Mouse (Mus musculus) kidney, embryonic 16.5 days (tissue): ENCODE measurements around the gene Gm17359. TPM values are rescaled to one million over a fixed set of nuclear protein-coding genes. Genes with fewer than 3 reads are reported as not detected.
A peak's percentile ranks its signal among the peaks of the same experiment; 100 is the strongest.

Experiments used
- ATAC-seq: fragments of 200-750 bp; cut with Nextera tagmentation; 2 replicates; pipeline ENCODE4 v1.8.0; 2017; ENCODE audit warnings: moderate TSS enrichment; ENCODE audit not compliant: low FRiP score, low TSS enrichment
- H3K27ac ChIP-seq: fragments of 300-500 bp; sonication (generic); 2 replicates; pipeline ENCODE4 v1.5.1; 2014; ENCODE audit warnings: low read length
- H3K27me3 ChIP-seq: fragments of 300-500 bp; sonication (generic); 2 replicates; pipeline ENCODE4 v1.6.1; 2014; ENCODE audit warnings: low read length, control low read depth, mixed read lengths; ENCODE audit not compliant: insufficient read depth
- H3K36me3 ChIP-seq: fragments of 300-500 bp; sonication (generic); 2 replicates; pipeline ENCODE4 v1.6.1; 2014; ENCODE audit warnings: low read length, control low read depth, mixed read lengths; ENCODE audit not compliant: insufficient read depth
- H3K4me1 ChIP-seq: fragments of 300-500 bp; sonication (generic); 2 replicates; pipeline ENCODE4 v1.6.1; 2014; ENCODE audit warnings: low read length, control low read depth, mixed read lengths; ENCODE audit not compliant: insufficient read depth
- H3K4me2 ChIP-seq: fragments of 300-500 bp; sonication (generic); replicated peaks from 2 replicates; pipeline ENCODE4 v1.6.1; 2014; ENCODE audit warnings: low read depth, low read length
- H3K4me3 ChIP-seq: fragments of 300-500 bp; sonication (generic); 2 replicates; pipeline ENCODE4 v1.5.1; 2014; ENCODE audit warnings: mild to moderate bottlenecking, low read length
- H3K9ac ChIP-seq: fragments of 300-500 bp; sonication (generic); replicated peaks from 2 replicates; pipeline ENCODE4 v1.6.1; 2014; ENCODE audit warnings: low read length
- H3K9me3 ChIP-seq: fragments of 300-500 bp; sonication (generic); 2 replicates; pipeline ENCODE4 v1.6.1; 2016; ENCODE audit warnings: low read length, control low read depth
- WGBS: fragments of 180-500 bp; shearing (Covaris S2); extraction: QIAGEN DNeasy Blood & Tissue Kit; methylation state at CpG from one replicate; pipeline ENCODE4 v1.1.7; 2014; 5-methylcytosine and 5-hydroxymethylcytosine counted together
- polyA plus RNA-seq: library from polyadenylated mRNA; unstranded; fragments of >200 nt; fragmentation: Nextera tagmentation; extraction: Ambion mirVana; gene quantifications from 2 replicates; pipeline ENCODE4 v1.2.1, GENCODE M21; 2015

The Gm17359 gene
- polyA plus RNA-seq, 1 experiment from 2014 or later = not detected

DNA sequence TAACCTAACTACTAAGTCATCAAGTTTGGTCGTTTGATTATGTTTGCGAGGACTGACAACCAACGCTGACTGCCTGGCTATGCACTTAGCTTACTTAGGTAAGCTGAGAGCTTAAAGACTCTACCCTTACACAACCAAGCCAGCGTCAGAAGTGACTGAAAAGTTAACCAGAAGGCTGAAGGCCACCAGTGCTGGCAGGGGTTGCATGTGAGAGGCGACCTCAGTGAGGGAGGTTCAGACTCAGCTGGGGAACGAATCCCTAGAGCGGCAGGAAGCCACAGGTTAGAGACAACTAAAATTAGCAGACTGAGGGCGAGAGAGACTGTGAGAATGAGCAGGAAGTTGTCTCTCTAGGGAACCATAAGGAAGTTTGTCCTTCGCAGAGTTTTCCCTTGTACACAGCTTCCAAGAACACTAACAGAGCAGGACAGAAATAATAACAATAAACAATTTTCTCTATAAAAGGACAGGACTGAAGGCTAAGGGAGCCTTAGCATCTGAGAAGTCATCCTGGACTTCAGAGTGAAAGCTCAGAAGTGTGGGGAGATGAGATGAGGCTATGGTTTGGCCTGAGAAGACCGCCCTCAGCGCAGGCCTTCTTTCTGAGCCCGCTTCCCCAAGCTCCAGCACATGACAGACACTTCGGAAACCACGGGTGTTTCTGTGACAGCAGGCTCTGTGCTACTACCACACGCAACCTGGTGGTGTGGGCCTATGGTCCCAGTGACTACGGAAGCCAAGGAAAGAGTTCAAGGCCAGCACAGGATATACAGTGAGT is 148.0 kb downstream of the Gm17359 start:
- H3K27me3 ChIP-seq = no peaks in the 10 kb centered on the region
- no peak overlapping the region for H3K9ac ChIP-seq
- 0 out of 2 replicates have a peak, but pooled peaks cover 4% of the 10 kb centered on the region for H3K4me1 ChIP-seq
- 74% methylated on average over 16 of the region's 16 CpGs for WGBS
- no peak overlapping the region for H3K4me2 ChIP-seq
- no peak for ATAC-seq
- H3K9me3 ChIP-seq = peaks cover 6% of the 10 kb centered on the region; the same call in 1 of the 2 replicates
- peaks cover 26% of the 10 kb centered on the region for H3K36me3 ChIP-seq
- no peak overlapping the region for H3K4me3 ChIP-seq
- H3K27ac ChIP-seq = peak overlapping the region; percentile 57

DNA sequence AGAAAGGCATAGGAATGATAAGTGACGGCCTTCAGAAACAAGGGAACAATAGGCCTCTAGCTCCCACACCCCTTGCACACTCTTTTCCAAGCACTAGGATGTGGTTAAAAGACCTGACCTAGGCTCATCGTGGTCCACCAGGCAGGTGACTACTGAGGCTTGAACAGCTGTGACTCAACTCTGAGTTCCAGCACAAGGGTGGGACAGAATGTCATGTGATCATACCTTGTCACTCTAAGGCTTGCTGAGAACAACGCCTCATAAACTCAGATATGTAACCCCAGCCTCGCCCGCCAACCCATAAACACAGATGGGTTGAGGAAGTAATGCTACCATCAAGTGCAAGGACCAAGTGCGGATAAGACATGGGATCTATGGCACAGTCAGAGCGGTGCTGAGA is 151.6 kb downstream of the Gm17359 start:
- no peaks in the 10 kb centered on the region for H3K27me3 ChIP-seq
- no peak for ATAC-seq
- 0 out of 2 replicates have a peak, but pooled peaks cover 4% of the 10 kb centered on the region for H3K4me1 ChIP-seq
- no peak overlapping the region for H3K4me3 ChIP-seq
- peaks cover 6% of the 10 kb centered on the region; the same call in 1 of the 2 replicates for H3K9me3 ChIP-seq
- H3K36me3 ChIP-seq = peaks cover 28% of the 10 kb centered on the region
- no peak overlapping the region for H3K9ac ChIP-seq
- no peak overlapping the region for H3K4me2 ChIP-seq
- no peak overlapping the region for H3K27ac ChIP-seq
- WGBS = 74% methylated on average over 7 of the region's 7 CpGs

DNA sequence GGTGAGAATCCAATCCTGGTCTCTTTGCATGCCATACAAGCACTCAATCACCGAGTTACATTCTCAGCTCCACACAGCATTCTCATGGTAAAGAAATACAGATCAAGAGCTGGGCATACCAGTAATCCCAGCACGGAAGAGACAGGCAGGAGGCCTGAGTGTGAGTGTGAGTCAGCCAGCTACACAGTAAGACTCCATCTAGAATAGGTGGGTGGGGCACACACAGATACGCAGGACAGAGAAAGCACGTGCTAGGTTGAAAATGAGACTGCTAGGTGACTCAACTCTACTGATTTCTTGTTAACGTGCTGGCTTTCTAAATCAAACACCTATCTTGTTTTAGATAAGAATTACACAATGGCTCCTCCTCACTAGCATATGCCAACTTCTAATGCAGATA is 153.6 kb downstream of the Gm17359 start:
- no peak overlapping the region for H3K9ac ChIP-seq
- no peak overlapping the region for H3K4me3 ChIP-seq
- H3K4me1 ChIP-seq = no peaks in the 10 kb centered on the region
- no peak overlapping the region for H3K27ac ChIP-seq
- 95% methylated on average over 5 of the region's 5 CpGs for WGBS
- no peak for ATAC-seq
- peaks cover 30% of the 10 kb centered on the region for H3K36me3 ChIP-seq
- H3K4me2 ChIP-seq = no peak overlapping the region
- H3K27me3 ChIP-seq = no peaks in the 10 kb centered on the region
- H3K9me3 ChIP-seq = no peaks in the 10 kb centered on the region

DNA sequence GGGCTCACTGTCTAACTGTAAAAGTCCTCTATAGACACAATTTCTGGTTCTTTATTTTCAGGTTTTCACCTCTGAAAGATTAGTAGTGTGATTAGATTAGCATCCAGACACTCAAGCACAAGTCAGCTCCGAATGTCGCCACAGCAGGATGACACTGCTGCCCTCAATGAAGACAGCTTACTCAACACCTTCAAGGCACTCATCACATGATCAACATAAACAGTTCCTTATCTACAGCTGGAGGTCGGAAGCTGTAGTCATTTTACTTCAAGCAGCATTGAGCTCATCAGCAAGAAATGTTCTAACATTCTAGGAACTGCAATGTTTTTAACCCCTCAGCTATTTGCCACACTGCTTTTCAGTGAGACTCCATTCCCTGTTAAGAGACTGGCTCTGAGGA is 155.2 kb downstream of the Gm17359 start:
- Histone ChIP-seq H3K9me3 (no peaks in the 10 kb centered on the region), H3K4me3 (no peak overlapping the region), H3K27ac (no peak overlapping the region), H3K27me3 (no peaks in the 10 kb centered on the region), H3K4me2 (no peak overlapping the region), H3K36me3 (peaks cover 33% of the 10 kb centered on the region), H3K4me1 (no peaks in the 10 kb centered on the region), H3K9ac (no peak overlapping the region)
- 85% methylated on average over 3 of the region's 3 CpGs for WGBS
- no peak for ATAC-seq

DNA sequence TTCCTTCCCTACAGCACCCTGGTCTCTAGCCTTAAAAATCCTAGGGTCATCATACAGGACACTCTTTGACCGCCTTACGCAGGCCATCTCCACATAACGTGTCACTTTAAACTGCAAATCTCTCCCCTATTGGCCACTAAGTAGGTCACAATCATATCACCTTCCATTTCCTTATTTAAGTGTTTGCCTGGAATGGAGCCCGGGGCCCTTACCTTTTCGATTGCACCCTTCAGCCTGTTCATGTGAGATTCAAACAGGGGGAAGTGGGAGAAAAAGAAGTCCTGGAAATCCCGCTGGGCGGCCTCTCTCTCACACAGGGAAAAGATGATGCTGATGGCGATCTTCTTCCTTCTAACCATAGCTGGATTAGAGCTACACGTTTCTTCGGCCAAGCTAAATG is 156.6 kb downstream of the Gm17359 start:
- ATAC-seq = no peak
- H3K27ac ChIP-seq = no peak overlapping the region

DNA sequence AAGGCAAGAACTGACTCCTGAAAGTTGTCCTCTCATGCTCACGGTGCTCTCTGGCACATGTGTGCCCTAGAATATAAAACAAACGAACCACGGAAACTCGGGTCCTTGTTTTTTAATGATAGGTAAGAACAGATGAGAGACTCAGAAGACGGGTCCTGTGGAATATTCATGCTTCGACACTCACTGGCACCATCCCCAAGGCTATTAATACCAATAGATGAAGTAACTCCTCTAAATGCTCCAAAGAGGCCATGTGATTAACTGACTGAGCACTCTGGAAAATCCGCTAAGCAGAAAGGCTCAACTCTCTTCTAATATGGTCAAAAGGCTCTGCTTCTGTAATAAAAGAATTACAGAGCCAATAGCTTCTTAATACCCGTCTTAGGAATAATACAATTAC is 157.6 kb downstream of the Gm17359 start:
- Histone ChIP-seq H3K4me3 (no peak overlapping the region), H3K4me2 (no peak overlapping the region), H3K36me3 (peaks cover 24% of the 10 kb centered on the region), H3K27ac (no peak overlapping the region), H3K4me1 (no peaks in the 10 kb centered on the region), H3K27me3 (no peaks in the 10 kb centered on the region), H3K9ac (no peak overlapping the region), H3K9me3 (no peaks in the 10 kb centered on the region)
- ATAC-seq = no peak
- WGBS = 75% methylated on average over 8 of the region's 8 CpGs

More for the DNA sequence above, 156.6 kb downstream of the Gm17359 start:
- H3K36me3 ChIP-seq = peaks cover 27% of the 10 kb centered on the region
- no peak overlapping the region for H3K4me2 ChIP-seq
- 93% methylated on average over 10 of the region's 10 CpGs for WGBS
- H3K4me3 ChIP-seq = no peak overlapping the region
- H3K9ac ChIP-seq = no peak overlapping the region
- no peaks in the 10 kb centered on the region for H3K27me3 ChIP-seq
- no peaks in the 10 kb centered on the region for H3K9me3 ChIP-seq
- H3K4me1 ChIP-seq = no peaks in the 10 kb centered on the region

DNA sequence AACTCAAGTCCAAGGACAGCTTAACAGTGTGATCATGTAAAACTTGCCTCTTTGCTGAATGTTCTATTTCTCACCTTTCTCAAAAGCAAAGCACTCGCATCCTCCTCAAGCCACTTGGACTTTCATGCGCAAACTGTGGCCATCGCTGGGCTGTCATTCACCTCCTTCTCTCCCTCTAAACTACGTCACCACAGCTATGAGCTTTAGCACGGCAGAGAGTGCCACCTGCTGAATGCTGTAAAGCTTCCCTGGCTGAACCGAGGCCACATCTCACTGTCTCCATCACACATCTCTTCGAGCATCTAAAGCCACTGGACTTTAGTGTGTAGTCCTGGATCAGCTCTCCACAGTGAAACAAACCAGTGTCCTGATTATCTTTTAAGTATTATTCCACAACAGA is 158.7 kb downstream of the Gm17359 start:
- H3K4me1 ChIP-seq = no peaks in the 10 kb centered on the region; the same call in 1 of the 2 replicates
- no peaks in the 10 kb centered on the region for H3K9me3 ChIP-seq
- no peak overlapping the region for H3K27ac ChIP-seq
- 83% methylated on average over 7 of the region's 7 CpGs for WGBS
- H3K4me2 ChIP-seq = no peak overlapping the region
- H3K4me3 ChIP-seq = no peak overlapping the region
- ATAC-seq = no peak
- no peak overlapping the region for H3K9ac ChIP-seq
- no peaks in the 10 kb centered on the region for H3K27me3 ChIP-seq
- H3K36me3 ChIP-seq = peaks cover 29% of the 10 kb centered on the region

DNA sequence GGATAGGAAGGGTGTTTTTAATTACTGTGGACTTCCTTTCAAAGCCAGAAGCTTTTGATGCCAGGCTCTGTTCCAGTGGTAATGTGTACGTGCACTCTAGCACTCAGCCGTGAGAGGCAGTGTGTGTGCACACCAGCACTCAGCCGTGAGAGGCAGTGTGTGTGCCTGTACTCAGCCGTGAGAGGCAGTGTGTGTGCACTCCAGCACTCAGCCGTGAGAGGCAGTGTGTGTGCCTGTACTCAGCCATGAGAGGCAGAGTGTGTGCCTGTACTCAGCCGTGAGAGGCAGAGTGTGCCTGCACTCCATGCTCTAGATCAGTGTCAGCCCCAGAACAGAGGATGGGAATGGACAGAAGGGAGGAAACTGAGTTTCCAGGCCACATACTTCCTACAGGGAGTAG is 160.2 kb downstream of the Gm17359 start:
- Histone ChIP-seq H3K27me3 (no peaks in the 10 kb centered on the region), H3K27ac (no peak overlapping the region), H3K4me1 (no peaks in the 10 kb centered on the region; the same call in 1 of the 2 replicates), H3K9ac (no peak overlapping the region), H3K4me3 (no peak overlapping the region), H3K36me3 (peaks cover 35% of the 10 kb centered on the region), H3K4me2 (no peak overlapping the region), H3K9me3 (no peaks in the 10 kb centered on the region; the same call in 1 of the 2 replicates)
- no peak for ATAC-seq
- 82% methylated on average over 6 of the region's 6 CpGs for WGBS

DNA sequence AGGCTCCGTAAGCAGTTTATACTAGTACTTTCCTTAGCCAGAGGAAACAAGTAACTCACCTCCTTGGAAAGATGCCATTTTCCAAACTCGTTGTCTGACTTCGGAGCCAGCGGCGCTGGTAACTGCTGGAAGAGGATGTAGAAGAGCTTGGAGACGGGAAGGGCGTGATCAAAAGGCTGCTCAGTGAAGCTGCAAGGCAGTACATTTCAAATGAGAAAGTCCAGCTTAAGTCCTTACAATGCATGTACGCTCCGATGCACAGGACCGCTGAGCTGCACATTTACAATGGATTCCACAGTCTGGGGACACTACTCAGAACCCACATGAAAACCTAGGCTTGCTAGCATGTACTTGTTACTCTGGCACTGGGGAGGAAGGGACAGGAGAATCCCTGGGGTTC is 163.8 kb downstream of the Gm17359 start:
- Histone ChIP-seq H3K27me3 (no peaks in the 10 kb centered on the region), H3K27ac (no peak overlapping the region), H3K9me3 (no peaks in the 10 kb centered on the region; the same call in 1 of the 2 replicates), H3K36me3 (peaks cover 21% of the 10 kb centered on the region), H3K9ac (no peak overlapping the region), H3K4me3 (no peak overlapping the region), H3K4me2 (no peak overlapping the region), H3K4me1 (no peaks in the 10 kb centered on the region; the same call in 1 of the 2 replicates)
- WGBS = 68% methylated on average over 10 of the region's 10 CpGs
- peak; percentile 77; the same call in 1 of the 2 replicates for ATAC-seq

DNA sequence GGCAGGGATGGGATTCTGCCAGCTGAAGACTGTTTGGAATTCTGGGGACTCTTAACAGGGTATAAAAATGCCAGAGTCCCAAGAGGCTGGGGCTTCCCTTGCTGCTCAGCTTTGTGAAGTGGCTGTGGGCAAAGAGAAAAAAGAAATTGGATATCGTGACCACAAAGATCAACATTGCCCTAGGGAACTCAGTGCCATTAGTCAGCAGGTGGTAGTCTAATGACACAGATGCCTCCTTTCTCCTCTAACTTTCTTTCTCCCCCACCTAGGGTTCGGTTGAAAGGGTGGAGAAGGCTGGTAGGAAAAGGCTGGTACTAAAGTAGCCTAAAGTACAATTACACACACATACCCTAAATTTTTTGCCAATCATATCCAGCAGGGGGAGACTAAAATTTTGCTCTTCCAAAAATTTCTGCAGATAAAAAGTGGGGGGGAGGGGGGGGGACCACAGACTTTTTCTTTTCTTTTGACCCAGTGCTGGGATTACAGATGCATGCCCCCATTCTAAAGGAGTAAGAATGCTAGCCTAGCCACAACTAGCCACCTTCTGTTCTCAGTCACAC is 164.8 kb downstream of the Gm17359 start:
- H3K4me3 ChIP-seq = no peak overlapping the region
- no peaks in the 10 kb centered on the region; the same call in 1 of the 2 replicates for H3K4me1 ChIP-seq
- H3K4me2 ChIP-seq = no peak overlapping the region
- H3K27me3 ChIP-seq = no peaks in the 10 kb centered on the region
- no peak for ATAC-seq
- 75% methylated on average over 2 of the region's 2 CpGs for WGBS
- H3K27ac ChIP-seq = no peak overlapping the region
- peaks cover 21% of the 10 kb centered on the region for H3K36me3 ChIP-seq
- H3K9me3 ChIP-seq = no peaks in the 10 kb centered on the region; the same call in 1 of the 2 replicates
- H3K9ac ChIP-seq = no peak overlapping the region
